Mouse (Mus musculus) intestine, postnatal 0 days (tissue): ENCODE measurements around the gene Narf. TPM values are rescaled to one million over a fixed set of nuclear protein-coding genes. Genes with fewer than 3 reads are reported as not detected.

Source experiments
- ATAC-seq: fragments of 200-750 bp; cut with Nextera tagmentation; 2 replicates; pipeline ENCODE4 v1.8.0; 2017; ENCODE audit warnings: mild to moderate bottlenecking, moderate TSS enrichment, moderate library complexity
- H3K27ac ChIP-seq: fragments of 300-500 bp; sonication (generic); 2 replicates; pipeline ENCODE4 v1.5.1; 2014; ENCODE audit warnings: mild to moderate bottlenecking, low read depth, low read length, moderate library complexity
- H3K27me3 ChIP-seq: fragments of 300-500 bp; sonication (generic); replicated peaks from 2 replicates; pipeline ENCODE4 v1.6.1; 2014; ENCODE audit warnings: low read length, mixed read lengths; ENCODE audit not compliant: control insufficient read depth, insufficient read depth
- H3K36me3 ChIP-seq: fragments of 300-500 bp; sonication (generic); 2 replicates; pipeline ENCODE4 v1.6.1; 2014; ENCODE audit warnings: mild to moderate bottlenecking, moderate library complexity; ENCODE audit not compliant: control insufficient read depth, insufficient read depth
- H3K4me1 ChIP-seq: fragments of 300-500 bp; sonication (generic); replicated peaks from 2 replicates; pipeline ENCODE4 v1.6.1; 2014; ENCODE audit warnings: antibody characterized with exemption, low read length, mixed read lengths; ENCODE audit not compliant: control insufficient read depth, insufficient read depth
- H3K4me2 ChIP-seq: fragments of 300-500 bp; sonication (generic); replicated peaks from 2 replicates; pipeline ENCODE4 v1.6.1; 2014; ENCODE audit warnings: low read depth, mild to moderate bottlenecking, moderate library complexity
- H3K4me3 ChIP-seq: fragments of 300-500 bp; sonication (generic); 2 replicates; pipeline ENCODE4 v1.5.1; 2014; ENCODE audit warnings: low read depth, low read length
- H3K9ac ChIP-seq: fragments of 300-500 bp; sonication (generic); 2 replicates; pipeline ENCODE4 v1.6.1; 2014; ENCODE audit warnings: mild to moderate bottlenecking, low read depth, low read length
- H3K9me3 ChIP-seq: fragments of 300-500 bp; sonication (generic); 2 replicates; pipeline ENCODE4 v1.6.1; 2016; ENCODE audit warnings: mixed run types; ENCODE audit not compliant: control insufficient read depth
- CTCF ChIP-seq: sonication (generic); IDR thresholded peaks from 2 replicates; pipeline ENCODE4 v1.5.1; 2016; ENCODE audit warnings: low read depth, mild to moderate bottlenecking, control low read depth, antibody characterized with exemption, moderate library complexity
- WGBS: fragments of 180-500 bp; shearing (Covaris S2); extraction: QIAGEN DNeasy Blood & Tissue Kit; methylation state at CpG from one replicate; pipeline ENCODE4 v1.1.7; 2014; 5-methylcytosine and 5-hydroxymethylcytosine counted together
- polyA plus RNA-seq: library from polyadenylated mRNA; unstranded; fragments of >200 nt; fragmentation: Nextera tagmentation; extraction: Ambion mirVana; gene quantifications from 2 replicates; pipeline ENCODE4 v1.2.1, GENCODE M21; 2015

The Narf gene
- polyA plus RNA-seq, 1 experiment from 2014 or later = 13.9 TPM

- 26% methylated on average over 4 of the region's 4 CpGs for WGBS
- H3K27me3 ChIP-seq = no peaks in the 10 kb centered on the region
- H3K4me1 ChIP-seq = peaks cover 14% of the 10 kb centered on the region; the same call in 1 of the 2 replicates
- no peak overlapping the region for H3K27ac ChIP-seq
- no peaks in the 10 kb centered on the region for H3K9me3 ChIP-seq
- ATAC-seq = no peak
- no peak overlapping the region for H3K9ac ChIP-seq
- no peak overlapping the region for H3K4me3 ChIP-seq
- no peak for TF ChIP-seq CTCF
- H3K4me2 ChIP-seq = no peak overlapping the region
- no peaks in the 10 kb centered on the region for H3K36me3 ChIP-seq
Observed at GRCm38 (mm10) chr11:121232706-121233105, 4.3 kb upstream of the Narf start.

- no peak for ATAC-seq
- no peaks in the 10 kb centered on the region for H3K27me3 ChIP-seq
- no peak overlapping the region for H3K9ac ChIP-seq
- peak overlapping the region; percentile 61 for H3K4me2 ChIP-seq
- peak; percentile 76 for TF ChIP-seq CTCF
- peaks cover 11% of the 10 kb centered on the region; the same call in 1 of the 2 replicates for H3K4me1 ChIP-seq
- 20% methylated on average over 9 of the region's 9 CpGs for WGBS
- no peak overlapping the region for H3K4me3 ChIP-seq
- H3K36me3 ChIP-seq = peaks cover 10% of the 10 kb centered on the region; the same call in 1 of the 2 replicates
- no peaks in the 10 kb centered on the region for H3K9me3 ChIP-seq
- H3K27ac ChIP-seq = no peak overlapping the region
Observed at GRCm38 (mm10) chr11:121235475-121236238, 1.4 kb upstream of the Narf start.

DNA sequence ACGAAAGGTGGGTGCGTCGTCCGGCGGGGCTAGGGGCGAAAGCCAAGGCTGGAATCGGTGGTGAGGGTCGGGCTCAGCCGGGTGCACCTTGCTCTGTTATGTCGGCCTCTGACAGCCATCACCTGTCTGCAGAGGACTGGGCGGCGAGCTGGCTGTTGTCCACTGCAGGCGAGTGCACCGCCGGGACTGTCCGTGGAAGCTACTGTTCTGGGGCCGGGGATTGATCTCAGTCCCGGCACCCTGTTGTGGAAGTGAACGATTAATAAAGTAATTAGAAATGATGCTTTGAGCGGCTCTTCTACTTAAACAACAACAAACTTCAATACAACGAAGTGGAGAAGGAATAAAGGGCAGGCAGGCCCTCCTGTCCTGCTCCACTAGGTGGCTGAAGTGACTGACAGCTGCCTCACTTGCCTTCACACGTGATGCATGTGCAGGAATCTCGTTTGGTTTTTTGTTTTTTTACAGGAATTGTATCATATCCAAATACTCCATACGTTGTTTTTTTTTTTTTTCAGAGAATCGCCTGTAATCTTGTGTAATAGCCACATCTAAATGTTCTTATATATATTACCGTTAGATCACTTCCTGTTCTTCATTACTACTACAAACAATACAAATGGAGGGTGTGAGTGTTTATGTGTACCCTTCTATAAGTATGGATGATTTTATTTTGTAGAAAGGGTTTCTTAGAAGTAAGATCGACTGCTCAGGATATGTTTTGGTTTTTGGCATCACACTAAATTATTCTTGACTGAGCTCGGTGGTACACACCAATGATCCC, 484 bp downstream of the Narf start:
- 2% methylated on average over 28 of the region's 28 CpGs for WGBS
- peaks cover 11% of the 10 kb centered on the region; the same call in 1 of the 2 replicates for H3K4me1 ChIP-seq
- no peaks in the 10 kb centered on the region for H3K27me3 ChIP-seq
- peak; percentile 65 for TF ChIP-seq CTCF
- peaks cover 28% of the 10 kb centered on the region; the same call in 1 of the 2 replicates for H3K36me3 ChIP-seq
- ATAC-seq = peak; percentile 37
- H3K4me3 ChIP-seq = peak overlapping the region; percentile 66
- peak overlapping the region; percentile 80 for H3K4me2 ChIP-seq
- H3K9ac ChIP-seq = peak overlapping the region; percentile 60
- H3K27ac ChIP-seq = peak overlapping the region; percentile 83
- H3K9me3 ChIP-seq = no peaks in the 10 kb centered on the region

DNA sequence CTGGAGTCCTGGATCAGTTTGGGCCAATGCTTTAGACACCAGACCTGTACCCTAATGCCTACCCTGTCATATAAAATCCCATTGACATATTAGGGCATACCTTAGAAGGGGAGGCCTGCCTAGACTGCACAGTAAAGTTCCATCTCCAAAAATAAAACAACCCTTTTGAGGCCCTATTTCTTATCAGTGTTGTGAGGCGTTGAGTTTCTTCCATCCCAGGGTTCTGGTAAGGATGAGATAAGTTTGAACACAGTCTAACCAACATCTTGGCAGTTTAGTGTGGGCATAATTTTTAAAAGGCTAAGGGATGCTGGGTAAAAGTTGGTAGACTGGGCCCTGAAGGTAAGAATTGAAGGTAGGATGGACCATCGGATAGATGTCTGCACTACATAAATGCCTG, 2.6 kb downstream of the Narf start:
- H3K4me2 ChIP-seq = no peak overlapping the region
- H3K9me3 ChIP-seq = no peaks in the 10 kb centered on the region
- no peak overlapping the region for H3K4me3 ChIP-seq
- ATAC-seq = no peak
- no peak overlapping the region for H3K9ac ChIP-seq
- H3K27me3 ChIP-seq = no peaks in the 10 kb centered on the region
- no peak overlapping the region for H3K27ac ChIP-seq
- peaks cover 45% of the 10 kb centered on the region for H3K36me3 ChIP-seq
- 87% methylated on average over 2 of the region's 2 CpGs for WGBS
- peaks cover 11% of the 10 kb centered on the region; the same call in 1 of the 2 replicates for H3K4me1 ChIP-seq
- TF ChIP-seq CTCF = no peak

DNA sequence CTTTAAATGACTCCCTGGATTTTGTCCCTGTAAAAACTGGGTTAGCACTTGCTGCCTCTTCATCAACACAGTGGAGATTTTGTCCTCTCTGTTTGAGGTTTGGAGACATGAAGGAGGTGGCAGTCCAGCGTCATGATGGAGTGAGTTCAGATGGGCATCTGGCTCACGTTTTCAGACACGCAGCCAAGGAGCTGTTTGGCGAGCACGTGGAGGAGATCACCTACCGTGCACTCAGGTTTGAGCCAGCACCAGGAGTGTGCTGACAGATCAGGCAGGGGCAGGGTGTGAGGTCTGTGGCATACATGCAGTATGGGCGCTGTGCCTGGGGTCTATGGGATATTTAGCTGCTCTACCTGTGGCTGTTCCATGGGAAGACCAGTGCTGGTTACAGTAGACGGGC, 13.1 kb downstream of the Narf start:
- no peak for ATAC-seq
- 92% methylated on average over 8 of the region's 8 CpGs for WGBS

More for the DNA sequence above, 13.1 kb downstream of the Narf start:
- Histone ChIP-seq H3K4me3 (no peak overlapping the region), H3K4me1 (no peaks in the 10 kb centered on the region), H3K27ac (no peak overlapping the region), H3K9me3 (no peaks in the 10 kb centered on the region), H3K27me3 (no peaks in the 10 kb centered on the region), H3K4me2 (no peak overlapping the region), H3K9ac (no peak overlapping the region), H3K36me3 (peaks cover 93% of the 10 kb centered on the region)
- no peak for TF ChIP-seq CTCF
